In the genomic region with DNA sequence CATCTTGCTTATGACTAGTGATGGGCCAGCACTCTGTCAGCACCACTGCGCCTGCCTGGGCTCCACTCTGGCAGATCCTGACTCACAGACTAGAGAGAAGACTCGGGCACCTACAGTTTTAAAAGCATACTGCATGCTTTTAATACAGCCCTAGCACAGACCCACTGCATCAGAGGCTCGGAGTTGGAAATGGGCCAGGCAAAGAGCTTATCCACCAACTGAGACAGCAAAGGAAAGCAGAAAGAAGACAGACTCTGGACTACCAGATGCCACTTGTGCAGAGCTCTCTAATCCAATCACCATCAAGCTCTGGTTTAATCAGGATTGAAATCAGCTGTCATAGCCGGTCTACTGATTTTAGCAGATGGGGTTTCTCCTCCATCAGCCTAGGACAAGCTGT, we compare ENCODE assay signal across 10 mouse cellular contexts. TPM values are rescaled to one million over a fixed set of nuclear protein-coding genes. Genes with fewer than 3 reads are reported as not detected.
DNase-seq lines count a peak whose midpoint lies in the region; ATAC-seq and TF ChIP-seq lines count a peak whose summit lies in the region.
"Had no signal": no experiment of that assay in that cellular context is flagged by ENCODE, and none has a peak within 500 bp of the region (broad histone marks: within the 10 kb centered on the region; RNA-seq: fewer than 3 reads in every experiment).

No protein-coding gene starts in this region.

- no peak overlapping the region for H3K4me2 ChIP-seq in intestine, embryonic 16.5 days (ENCODE audit: low read depth, low read length)
- no peak overlapping the region for H3K4me2 ChIP-seq in intestine, embryonic 15.5 days (replicated peaks)

- DNase-seq in layer of hippocampus, adult 8-10 months (ENCODE audit: low spot score in 2 of 2), result peak; percentile 85 to 86
- DNase-seq in retina, postnatal 1 day, result peak; percentile 95
- DNase-seq in ovary, postnatal 14 days (ENCODE audit: low spot score), result no peak
- DNase-seq in T-cell, adult 2 months (ENCODE audit: low spot score), result no peak
- no peak for DNase-seq in embryo, embryonic 9.5 days (ENCODE audit: extremely low spot score)

- no peak overlapping the region for H3K27ac ChIP-seq in intestine, embryonic 16.5 days (ENCODE audit: low read length)
- H3K27ac ChIP-seq in intestine, embryonic 15.5 days, result no peak overlapping the region
- peak overlapping the region; percentile 25; the same call in 1 of the 2 replicates for H3K27ac ChIP-seq in embryonic fibroblast, embryonic 13.5 days (ENCODE audit: insufficient read depth, low read length)
- H3K27ac ChIP-seq: liver, embryonic 14.5 days had no signal

- no peaks in the 10 kb centered on the region for H3K9me3 ChIP-seq in intestine, embryonic 16.5 days (ENCODE audit: control insufficient read depth, low read length)
- no peaks in the 10 kb centered on the region for H3K9me3 ChIP-seq in intestine, embryonic 15.5 days

- WGBS in intestine, embryonic 16.5 days, result 82% methylated on average over 4 of the region's 4 CpGs
- 80% methylated on average over 4 of the region's 4 CpGs for WGBS in intestine, embryonic 15.5 days

- no peaks in the 10 kb centered on the region for H3K4me1 ChIP-seq in intestine, embryonic 16.5 days (ENCODE audit: control insufficient read depth, insufficient read depth, low read length)
- no peaks in the 10 kb centered on the region for H3K4me1 ChIP-seq in intestine, embryonic 15.5 days (replicated peaks)
- peaks cover 4% of the 10 kb centered on the region; the same call in 1 of the 2 replicates for H3K4me1 ChIP-seq in embryonic fibroblast, embryonic 13.5 days (ENCODE audit: control insufficient read depth, insufficient read depth, low read length)

- ATAC-seq in intestine, embryonic 16.5 days, result peak; percentile 56; the same call in 1 of the 2 replicates
- no peak for ATAC-seq in intestine, embryonic 15.5 days

- no peak overlapping the region for H3K9ac ChIP-seq in intestine, embryonic 16.5 days (ENCODE audit: low read depth, low read length)
- H3K9ac ChIP-seq in intestine, embryonic 15.5 days, result no peak overlapping the region
- H3K9ac ChIP-seq: liver, embryonic 14.5 days had no signal

- no peaks in the 10 kb centered on the region for H3K27me3 ChIP-seq in intestine, embryonic 16.5 days (replicated peaks; ENCODE audit: control insufficient read depth, insufficient read depth, low read length)
- no peaks in the 10 kb centered on the region for H3K27me3 ChIP-seq in intestine, embryonic 15.5 days (replicated peaks)

- no peak overlapping the region for H3K4me3 ChIP-seq in intestine, embryonic 16.5 days (ENCODE audit: low read length)
- H3K4me3 ChIP-seq in intestine, embryonic 15.5 days (replicated peaks), result no peak overlapping the region
- H3K4me3 ChIP-seq in embryonic fibroblast, embryonic 13.5 days (ENCODE audit: insufficient read depth, low read length), result no peak overlapping the region

- H3K36me3 ChIP-seq in intestine, embryonic 16.5 days (ENCODE audit: control insufficient read depth, insufficient read depth, low read length), result peaks cover 30% of the 10 kb centered on the region
- H3K36me3 ChIP-seq in intestine, embryonic 15.5 days, result peaks cover 55% of the 10 kb centered on the region

- TF ChIP-seq CTCF in embryonic fibroblast, embryonic 13.5 days (IDR thresholded peaks at IDR 0.05; ENCODE audit: borderline replicate concordance, insufficient read depth, low read length), result no peak

- TF ChIP-seq POLR2A in embryonic fibroblast, embryonic 13.5 days (IDR thresholded peaks at IDR 0.05; ENCODE audit: low read depth, low read length), result no peak

RNA-seq across cellular contexts. Expression of gene Ddi2, which starts 17.9 kb away (rescaled TPM):
- polyA plus RNA-seq in intestine, embryonic 16.5 days (2015; fragmentation: Nextera tagmentation; extraction: Ambion mirVana), result 16.5 and 17.2 TPM in 2 replicates
- 23.3 and 24.4 TPM in 2 replicates for polyA plus RNA-seq in intestine, embryonic 15.5 days (2015; fragmentation: Nextera tagmentation; extraction: Ambion mirVana)
- polyA plus RNA-seq in embryonic fibroblast, embryonic 13.5 days (2011; ENCODE audit: insufficient read length, low read depth, missing spikeins), result 27.6 and 30.9 TPM in 2 replicates
- 10 to 100 TPM; 43.0 to 50.3 (median 46.2) TPM for total RNA-seq in layer of hippocampus, adult 8-10 months (2022)

RNA-seq across cellular contexts. Expression of gene Rsc1a1, which starts 19.9 kb away (rescaled TPM):
- not detected in 2 replicates for polyA plus RNA-seq in intestine, embryonic 16.5 days (2015; fragmentation: Nextera tagmentation; extraction: Ambion mirVana)
- polyA plus RNA-seq in intestine, embryonic 15.5 days (2015; fragmentation: Nextera tagmentation; extraction: Ambion mirVana), result not detected in 2 replicates
- polyA plus RNA-seq in embryonic fibroblast, embryonic 13.5 days (2011; ENCODE audit: insufficient read length, low read depth, missing spikeins), result 5.1 and 5.3 TPM in 2 replicates
- total RNA-seq in layer of hippocampus, adult 8-10 months (2022), result under 1 TPM in 2 of 4 experiments, not detected in 2; 0.43 to 0.47 TPM
- polyA plus RNA-seq: heart, postnatal 0 days had no signal

RNA-seq across cellular contexts. Expression of gene Plekhm2, which starts 40.6 kb away (rescaled TPM):
- polyA plus RNA-seq in intestine, embryonic 16.5 days (2015; fragmentation: Nextera tagmentation; extraction: Ambion mirVana), result 5.5 and 5.9 TPM in 2 replicates
- polyA plus RNA-seq in intestine, embryonic 15.5 days (2015; fragmentation: Nextera tagmentation; extraction: Ambion mirVana), result 3.9 and 4.5 TPM in 2 replicates
- 22.5 and 29.8 TPM in 2 replicates for polyA plus RNA-seq in embryonic fibroblast, embryonic 13.5 days (2011; ENCODE audit: insufficient read length, low read depth, missing spikeins)
- 10 to 100 TPM; 89.6 to 98.5 (median 95.2) TPM for total RNA-seq in layer of hippocampus, adult 8-10 months (2022)

RNA-seq across cellular contexts. Expression of gene Agmat, which starts 41.1 kb away (rescaled TPM):
- 65.6 and 72.2 TPM in 2 replicates for polyA plus RNA-seq in intestine, embryonic 16.5 days (2015; fragmentation: Nextera tagmentation; extraction: Ambion mirVana)
- polyA plus RNA-seq in intestine, embryonic 15.5 days (2015; fragmentation: Nextera tagmentation; extraction: Ambion mirVana), result 36.7 and 41.9 TPM in 2 replicates
- polyA plus RNA-seq in embryonic fibroblast, embryonic 13.5 days (2011; ENCODE audit: insufficient read length, low read depth, missing spikeins), result not detected in 2 replicates
- total RNA-seq in layer of hippocampus, adult 8-10 months (2022), result not detected

Comparison
In these comparisons a context has a peak if more than half of its experiments do, and no peak if none do; other contexts are left out.
1. DNase-seq: peak in layer of hippocampus, adult 8-10 months (2 of 2) and retina, postnatal 1 day (single experiment); none in ovary, postnatal 14 days (single experiment), T-cell, adult 2 months (single experiment) and embryo, embryonic 9.5 days (single experiment).